Mouse (Mus musculus): ENCODE measurements around the gene Adgrv1. TPM values are rescaled to one million over a fixed set of nuclear protein-coding genes. Genes with fewer than 3 reads are reported as not detected.
"Not testable (repeated sequence)": the region's sequence is repeated elsewhere in the genome, so short reads cannot be mapped to it uniquely, and the experiment has no call there.

Adgrv1 gene
- polyA plus RNA-seq, 1 experiment from 2014 or later: 1.1 TPM

GRCm38 (mm10) chr13:81630566-81630965 lies 2.4 kb downstream of the Adgrv1 start:
- Histone ChIP-seq H3K4me2 (no peak overlapping the region), H3K36me3 (ENCODE audit: control insufficient read depth, insufficient read depth, low read length) (no peaks in the 10 kb centered on the region), H3K27me3 (ENCODE audit: control insufficient read depth, insufficient read depth, low read length) (peaks cover 10% of the 10 kb centered on the region; the same call in 1 of the 2 replicates), H3K9ac (ENCODE audit: low read depth, low read length) (no peak overlapping the region), H3K4me3 (ENCODE audit: low read depth, low read length) (no peak overlapping the region), H3K27ac (ENCODE audit: low read depth, low read length) (no peak overlapping the region), H3K4me1 (ENCODE audit: control insufficient read depth, insufficient read depth, low read length) (no peaks in the 10 kb centered on the region; the same call in 1 of the 2 replicates), H3K9me3 (replicated peaks; ENCODE audit: control insufficient read depth, low read length) (no peaks in the 10 kb centered on the region)
- 58% methylated on average over 5 of the region's 5 CpGs for WGBS (ENCODE audit: insufficient replicate concordance)
- no peak for ATAC-seq (replicated peaks; ENCODE audit: insufficient number of reproducible peaks, low FRiP score, low TSS enrichment)

- 66% methylated on average over 3 of the region's 3 CpGs for WGBS (ENCODE audit: insufficient replicate concordance)
Observed at GRCm38 (mm10) chr13:81629395-81629794, 3.6 kb downstream of the Adgrv1 start.

GRCm38 (mm10) chr13:81628631-81629190 lies 4.2 kb downstream of the Adgrv1 start:
- Histone ChIP-seq H3K4me2 (no peak overlapping the region), H3K4me1 (ENCODE audit: control insufficient read depth, insufficient read depth, low read length) (no peaks in the 10 kb centered on the region; the same call in 1 of the 2 replicates), H3K9ac (ENCODE audit: low read depth, low read length) (no peak overlapping the region), H3K9me3 (replicated peaks; ENCODE audit: control insufficient read depth, low read length) (no peaks in the 10 kb centered on the region), H3K27me3 (ENCODE audit: control insufficient read depth, insufficient read depth, low read length) (peaks cover 5% of the 10 kb centered on the region; the same call in 1 of the 2 replicates), H3K27ac (ENCODE audit: low read depth, low read length) (no peak overlapping the region), H3K36me3 (ENCODE audit: control insufficient read depth, insufficient read depth, low read length) (no peaks in the 10 kb centered on the region), H3K4me3 (ENCODE audit: low read depth, low read length) (no peak overlapping the region)
- no peak for ATAC-seq (replicated peaks; ENCODE audit: insufficient number of reproducible peaks, low FRiP score, low TSS enrichment)
- 59% methylated on average over 2 of the region's 2 CpGs for WGBS (ENCODE audit: insufficient replicate concordance)

More at GRCm38 (mm10) chr13:81629395-81629794, 3.6 kb downstream of the Adgrv1 start:
- Histone ChIP-seq H3K27ac (ENCODE audit: low read depth, low read length) (no peak overlapping the region), H3K27me3 (ENCODE audit: control insufficient read depth, insufficient read depth, low read length) (peaks cover 8% of the 10 kb centered on the region; the same call in 1 of the 2 replicates), H3K4me2 (no peak overlapping the region), H3K36me3 (ENCODE audit: control insufficient read depth, insufficient read depth, low read length) (no peaks in the 10 kb centered on the region), H3K4me3 (ENCODE audit: low read depth, low read length) (no peak overlapping the region), H3K9me3 (replicated peaks; ENCODE audit: control insufficient read depth, low read length) (no peaks in the 10 kb centered on the region), H3K9ac (ENCODE audit: low read depth, low read length) (no peak overlapping the region), H3K4me1 (ENCODE audit: control insufficient read depth, insufficient read depth, low read length) (no peaks in the 10 kb centered on the region; the same call in 1 of the 2 replicates)
- ATAC-seq (replicated peaks; ENCODE audit: insufficient number of reproducible peaks, low FRiP score, low TSS enrichment): no peak

- not testable (repeated sequence) for H3K36me3 ChIP-seq (ENCODE audit: control insufficient read depth, insufficient read depth, low read length); H3K9me3 ChIP-seq (replicated peaks; ENCODE audit: control insufficient read depth, low read length); ATAC-seq (replicated peaks; ENCODE audit: insufficient number of reproducible peaks, low FRiP score, low TSS enrichment); H3K4me1 ChIP-seq (ENCODE audit: control insufficient read depth, insufficient read depth, low read length); H3K4me3 ChIP-seq (ENCODE audit: low read depth, low read length); H3K27ac ChIP-seq (ENCODE audit: low read depth, low read length); H3K27me3 ChIP-seq (ENCODE audit: control insufficient read depth, insufficient read depth, low read length); H3K9ac ChIP-seq (ENCODE audit: low read depth, low read length); H3K4me2 ChIP-seq
- WGBS (ENCODE audit: insufficient replicate concordance): 32% methylated on average over 1 of the region's 1 CpGs
Observed at GRCm38 (mm10) chr13:81627861-81628260, 5.1 kb downstream of the Adgrv1 start.

- Histone ChIP-seq H3K4me3 (ENCODE audit: low read depth, low read length) (no peak overlapping the region), H3K9ac (ENCODE audit: low read depth, low read length) (no peak overlapping the region), H3K27me3 (ENCODE audit: control insufficient read depth, insufficient read depth, low read length) (no peaks in the 10 kb centered on the region), H3K4me1 (ENCODE audit: control insufficient read depth, insufficient read depth, low read length) (no peaks in the 10 kb centered on the region), H3K36me3 (ENCODE audit: control insufficient read depth, insufficient read depth, low read length) (no peaks in the 10 kb centered on the region), H3K27ac (ENCODE audit: low read depth, low read length) (no peak overlapping the region), H3K9me3 (replicated peaks; ENCODE audit: control insufficient read depth, low read length) (no peaks in the 10 kb centered on the region), H3K4me2 (no peak overlapping the region)
- ATAC-seq (replicated peaks; ENCODE audit: insufficient number of reproducible peaks, low FRiP score, low TSS enrichment): no peak
- WGBS (ENCODE audit: insufficient replicate concordance): 84% methylated on average over 4 of the region's 4 CpGs
Observed at GRCm38 (mm10) chr13:81610349-81610748, 22.6 kb downstream of the Adgrv1 start.

- Histone ChIP-seq H3K36me3 (ENCODE audit: control insufficient read depth, insufficient read depth, low read length) (no peaks in the 10 kb centered on the region), H3K4me1 (ENCODE audit: control insufficient read depth, insufficient read depth, low read length) (no peaks in the 10 kb centered on the region), H3K9ac (ENCODE audit: low read depth, low read length) (no peak overlapping the region), H3K27me3 (ENCODE audit: control insufficient read depth, insufficient read depth, low read length) (no peaks in the 10 kb centered on the region), H3K4me3 (ENCODE audit: low read depth, low read length) (no peak overlapping the region), H3K4me2 (no peak overlapping the region), H3K9me3 (replicated peaks; ENCODE audit: control insufficient read depth, low read length) (no peaks in the 10 kb centered on the region), H3K27ac (ENCODE audit: low read depth, low read length) (no peak overlapping the region)
- 83% methylated on average over 2 of the region's 2 CpGs for WGBS (ENCODE audit: insufficient replicate concordance)
- ATAC-seq (replicated peaks; ENCODE audit: insufficient number of reproducible peaks, low FRiP score, low TSS enrichment): no peak
Observed at GRCm38 (mm10) chr13:81606991-81607390, 26.0 kb downstream of the Adgrv1 start.

- H3K36me3 ChIP-seq (ENCODE audit: control insufficient read depth, insufficient read depth, low read length): no peaks in the 10 kb centered on the region
- H3K4me3 ChIP-seq (ENCODE audit: low read depth, low read length): no peak overlapping the region
- H3K9me3 ChIP-seq (replicated peaks; ENCODE audit: control insufficient read depth, low read length): no peaks in the 10 kb centered on the region
- no peaks in the 10 kb centered on the region for H3K27me3 ChIP-seq (ENCODE audit: control insufficient read depth, insufficient read depth, low read length)
- H3K9ac ChIP-seq (ENCODE audit: low read depth, low read length): no peak overlapping the region
- WGBS (ENCODE audit: insufficient replicate concordance): 84% methylated on average over 9 of the region's 9 CpGs
- H3K27ac ChIP-seq (ENCODE audit: low read depth, low read length): no peak overlapping the region
- H3K4me1 ChIP-seq (ENCODE audit: control insufficient read depth, insufficient read depth, low read length): no peaks in the 10 kb centered on the region
- H3K4me2 ChIP-seq: no peak overlapping the region
- ATAC-seq (replicated peaks; ENCODE audit: insufficient number of reproducible peaks, low FRiP score, low TSS enrichment): no peak
Observed at GRCm38 (mm10) chr13:81596910-81597607, 35.9 kb downstream of the Adgrv1 start.

- no peaks in the 10 kb centered on the region for H3K36me3 ChIP-seq (ENCODE audit: control insufficient read depth, insufficient read depth, low read length)
- H3K27me3 ChIP-seq (ENCODE audit: control insufficient read depth, insufficient read depth, low read length): no peaks in the 10 kb centered on the region
- H3K9ac ChIP-seq (ENCODE audit: low read depth, low read length): no peak overlapping the region
- H3K4me3 ChIP-seq (ENCODE audit: low read depth, low read length): no peak overlapping the region
- ATAC-seq (replicated peaks; ENCODE audit: insufficient number of reproducible peaks, low FRiP score, low TSS enrichment): no peak
- H3K4me2 ChIP-seq: no peak overlapping the region
- no peaks in the 10 kb centered on the region for H3K4me1 ChIP-seq (ENCODE audit: control insufficient read depth, insufficient read depth, low read length)
- WGBS (ENCODE audit: insufficient replicate concordance): 69% methylated on average over 8 of the region's 8 CpGs
- no peaks in the 10 kb centered on the region for H3K9me3 ChIP-seq (replicated peaks; ENCODE audit: control insufficient read depth, low read length)
- H3K27ac ChIP-seq (ENCODE audit: low read depth, low read length): no peak overlapping the region
Observed at GRCm38 (mm10) chr13:81578692-81579091, 54.3 kb downstream of the Adgrv1 start.
